Mouse (Mus musculus) lung, postnatal 0 days (tissue): ENCODE measurements around the gene Immp2l.

Source experiments
- CTCF ChIP-seq: IDR thresholded peaks from 2 replicates; pipeline ENCODE4 v1.5.1; 2016; ENCODE audit warnings: antibody characterized with exemption, mild to moderate bottlenecking
- EP300 ChIP-seq: IDR thresholded peaks from 2 replicates; pipeline ENCODE4 v1.6.1; 2016; ENCODE audit warnings: antibody characterized with exemption, mild to moderate bottlenecking, control low read depth

GRCm38 (mm10) chr12:41314811-41315461, 291.0 kb downstream of the Immp2l start:
- TF ChIP-seq CTCF (no peak), EP300 (no peak)
